ENCODE assay signal across 1 mouse cellular context in genomic region chrX:142679502-142680250, GRCm38 (mm10).
TF ChIP-seq lines count a peak whose summit lies in the region.

No protein-coding gene starts in this region.

TF ChIP-seq in MEL, 35 proteins besides CTCF, POLR2A, EP300 and RAD21 (continued from another document):
- TF ChIP-seq ELF1 (IDR thresholded peaks at IDR 0.05; ENCODE audit: low read depth, low read length): no peak
- TF ChIP-seq USF2 (IDR thresholded peaks at IDR 0.05; ENCODE audit: borderline replicate concordance in 1 of 2, insufficient read depth in 1 of 2, low read depth in 1 of 2, low read length in 2 of 2): peak in 1 of 2 experiments; percentile 65; a peak in 2 of 4 replicates
- no peak for TF ChIP-seq SMC3 (IDR thresholded peaks at IDR 0.05; ENCODE audit: low read depth, low read length)
- peak; percentile 75 for TF ChIP-seq MXI1 (IDR thresholded peaks at IDR 0.05; ENCODE audit: low read depth, low read length)
TF ChIP-seq in MEL: peak in this region for 11.
